Mouse (Mus musculus): ENCODE measurements around the gene Vps13d. TPM values are rescaled to one million over a fixed set of nuclear protein-coding genes. Genes with fewer than 3 reads are reported as not detected.
A peak's percentile ranks its signal among the peaks of the same experiment; 100 is the strongest.

Gene Vps13d
- polyA plus RNA-seq, 1 experiment from 2014 or later: 10.3 TPM

- H3K9me3 ChIP-seq (ENCODE audit: low read length): no peaks in the 10 kb centered on the region; the same call in 1 of the 2 replicates
- 0 out of 2 replicates have a peak overlapping the region, but pooled peaks have one; percentile 26 for H3K27ac ChIP-seq (ENCODE audit: low read length)
- H3K36me3 ChIP-seq (ENCODE audit: insufficient read depth, low read length): no peaks in the 10 kb centered on the region
- no peak overlapping the region for H3K9ac ChIP-seq (replicated peaks; ENCODE audit: low read depth)
- H3K4me3 ChIP-seq (ENCODE audit: low read depth, low read length): no peak overlapping the region
- H3K27me3 ChIP-seq (replicated peaks; ENCODE audit: insufficient read depth, low read length): no peaks in the 10 kb centered on the region
- no peak for TF ChIP-seq CTCF (IDR thresholded peaks at IDR 0.05)
- no peak for TF ChIP-seq EP300 (IDR thresholded peaks at IDR 0.05)
- 5% methylated on average over 1 of the region's 1 CpGs for WGBS
- ATAC-seq (no peak), DNase-seq (ENCODE audit: low spot score) (no peak)
- H3K4me2 ChIP-seq (replicated peaks; ENCODE audit: low read depth, low read length): no peak overlapping the region
- peaks cover 19% of the 10 kb centered on the region; the same call in 1 of the 2 replicates for H3K4me1 ChIP-seq (ENCODE audit: insufficient read depth, low read depth, low read length)
Observed at GRCm38 (mm10) chr4:144934501-144934900, 260.3 kb downstream of the Vps13d start.

GRCm38 (mm10) chr4:144931167-144931566 is 263.6 kb downstream of the Vps13d start:
- Histone ChIP-seq H3K27ac (ENCODE audit: low read length) (peak overlapping the region; percentile 88), H3K4me3 (ENCODE audit: low read depth, low read length) (no peak overlapping the region), H3K9me3 (ENCODE audit: low read length) (no peaks in the 10 kb centered on the region; the same call in 1 of the 2 replicates), H3K4me1 (ENCODE audit: insufficient read depth, low read depth, low read length) (peaks cover 21% of the 10 kb centered on the region; the same call in 1 of the 2 replicates), H3K4me2 (replicated peaks; ENCODE audit: low read depth, low read length) (no peak overlapping the region), H3K36me3 (ENCODE audit: insufficient read depth, low read length) (peaks cover 11% of the 10 kb centered on the region; the same call in 1 of the 2 replicates), H3K9ac (replicated peaks; ENCODE audit: low read depth) (no peak overlapping the region), H3K27me3 (replicated peaks; ENCODE audit: insufficient read depth, low read length) (no peaks in the 10 kb centered on the region)
- no peak for TF ChIP-seq CTCF (IDR thresholded peaks at IDR 0.05)
- TF ChIP-seq EP300 (IDR thresholded peaks at IDR 0.05): no peak
- 61% methylated on average over 7 of the region's 7 CpGs for WGBS
- ATAC-seq: no peak
- DNase-seq (ENCODE audit: low spot score): peak; percentile 72

GRCm38 (mm10) chr4:144930366-144930765 is 264.4 kb downstream of the Vps13d start:
- WGBS: 7% methylated on average over 10 of the region's 10 CpGs
- H3K9ac ChIP-seq (replicated peaks; ENCODE audit: low read depth): no peak overlapping the region
- TF ChIP-seq CTCF (IDR thresholded peaks at IDR 0.05): no peak
- peak; percentile 97 for TF ChIP-seq EP300 (IDR thresholded peaks at IDR 0.05)
- peak overlapping the region; percentile 88 for H3K27ac ChIP-seq (ENCODE audit: low read length)
- H3K27me3 ChIP-seq (replicated peaks; ENCODE audit: insufficient read depth, low read length): no peaks in the 10 kb centered on the region
- H3K36me3 ChIP-seq (ENCODE audit: insufficient read depth, low read length): peaks cover 11% of the 10 kb centered on the region; the same call in 1 of the 2 replicates
- peaks cover 21% of the 10 kb centered on the region; the same call in 1 of the 2 replicates for H3K4me1 ChIP-seq (ENCODE audit: insufficient read depth, low read depth, low read length)
- ATAC-seq (peak; percentile 95), DNase-seq (ENCODE audit: low spot score) (peak; percentile 99)
- H3K4me3 ChIP-seq (ENCODE audit: low read depth, low read length): no peak overlapping the region
- H3K9me3 ChIP-seq (ENCODE audit: low read length): no peaks in the 10 kb centered on the region; the same call in 1 of the 2 replicates
- H3K4me2 ChIP-seq (replicated peaks; ENCODE audit: low read depth, low read length): no peak overlapping the region

- H3K4me3 ChIP-seq (ENCODE audit: low read depth, low read length): no peak overlapping the region
- H3K9me3 ChIP-seq (ENCODE audit: low read length): no peaks in the 10 kb centered on the region; the same call in 1 of the 2 replicates
- no peak overlapping the region for H3K4me2 ChIP-seq (replicated peaks; ENCODE audit: low read depth, low read length)
- H3K36me3 ChIP-seq (ENCODE audit: insufficient read depth, low read length): peaks cover 11% of the 10 kb centered on the region; the same call in 1 of the 2 replicates
- no peak overlapping the region for H3K9ac ChIP-seq (replicated peaks; ENCODE audit: low read depth)
- H3K27ac ChIP-seq (ENCODE audit: low read length): peak overlapping the region; percentile 88
- DNase-seq (ENCODE audit: low spot score): peak; percentile 88
- ATAC-seq: peak; percentile 68
- peak; percentile 90 for TF ChIP-seq EP300 (IDR thresholded peaks at IDR 0.05)
- peak; percentile 4; the same call in 1 of the 2 replicates for TF ChIP-seq CTCF (IDR thresholded peaks at IDR 0.05)
- WGBS: 43% methylated on average over 1 of the region's 1 CpGs
- peaks cover 21% of the 10 kb centered on the region; the same call in 1 of the 2 replicates for H3K4me1 ChIP-seq (ENCODE audit: insufficient read depth, low read depth, low read length)
- H3K27me3 ChIP-seq (replicated peaks; ENCODE audit: insufficient read depth, low read length): no peaks in the 10 kb centered on the region
Observed at GRCm38 (mm10) chr4:144929811-144930221, 265.0 kb downstream of the Vps13d start.

- Histone ChIP-seq H3K36me3 (ENCODE audit: insufficient read depth, low read length) (peaks cover 11% of the 10 kb centered on the region; the same call in 1 of the 2 replicates), H3K4me3 (ENCODE audit: low read depth, low read length) (no peak overlapping the region), H3K4me2 (replicated peaks; ENCODE audit: low read depth, low read length) (no peak overlapping the region), H3K9ac (replicated peaks; ENCODE audit: low read depth) (no peak overlapping the region), H3K27me3 (replicated peaks; ENCODE audit: insufficient read depth, low read length) (no peaks in the 10 kb centered on the region), H3K9me3 (ENCODE audit: low read length) (no peaks in the 10 kb centered on the region; the same call in 1 of the 2 replicates), H3K4me1 (ENCODE audit: insufficient read depth, low read depth, low read length) (peaks cover 21% of the 10 kb centered on the region; the same call in 1 of the 2 replicates), H3K27ac (ENCODE audit: low read length) (peak overlapping the region; percentile 88)
- WGBS: 79% methylated on average over 5 of the region's 5 CpGs
- TF ChIP-seq EP300 (IDR thresholded peaks at IDR 0.05) (no peak), CTCF (IDR thresholded peaks at IDR 0.05) (no peak)
- ATAC-seq (no peak), DNase-seq (ENCODE audit: low spot score) (peak; percentile 30)
Observed at GRCm38 (mm10) chr4:144928693-144929436, 265.9 kb downstream of the Vps13d start.

Other genes with a start within 250 kb of the Vps13d start
- gene Tnfrsf1b, start 51.9 kb upstream of the Vps13d start, polyA plus RNA-seq (2015; fragmentation: Nextera tagmentation; extraction: Ambion mirVana): 8.4 and 9.1 TPM in 2 replicates
- gene Tnfrsf8, start 120.2 kb upstream of the Vps13d start, polyA plus RNA-seq (2015; fragmentation: Nextera tagmentation; extraction: Ambion mirVana): 0.05 and 0.12 TPM in 2 replicates